Mouse (Mus musculus): ENCODE data around the gene Fam84b.

Fam84b gene

GRCm38 (mm10) chr15:60826226-60826625 lies 27.4 kb downstream of the Fam84b start:
- DNase-seq: no peak

- peak; percentile 96 to 98 for DNase-seq
Measured at GRCm38 (mm10) chr15:60824751-60825227, 28.8 kb downstream of the Fam84b start.

GRCm38 (mm10) chr15:60823870-60824709 lies 29.5 kb downstream of the Fam84b start:
- peak; percentile 73 to 86 for DNase-seq

- DNase-seq: peak in 1 of 2 experiments; percentile 46
Measured at GRCm38 (mm10) chr15:60823620-60823869, 30.0 kb downstream of the Fam84b start.

GRCm38 (mm10) chr15:60822803-60823619 lies 30.6 kb downstream of the Fam84b start:
- DNase-seq: peak; percentile 82 to 92

- peak; percentile 71 to 88 for DNase-seq
Measured at GRCm38 (mm10) chr15:60822101-60822802, 31.3 kb downstream of the Fam84b start.

- DNase-seq: no peak
Measured at GRCm38 (mm10) chr15:60818500-60818899, 35.1 kb downstream of the Fam84b start.

- DNase-seq: no peak
Measured at GRCm38 (mm10) chr15:60816478-60816877, 37.1 kb downstream of the Fam84b start.

GRCm38 (mm10) chr15:60814542-60814941 lies 39.0 kb downstream of the Fam84b start:
- DNase-seq: no peak

- peak; percentile 35 to 46 for DNase-seq
Measured at GRCm38 (mm10) chr15:60793041-60793673, 60.4 kb downstream of the Fam84b start.

GRCm38 (mm10) chr15:60789084-60789483 lies 64.5 kb downstream of the Fam84b start:
- no peak for DNase-seq

- no peak for DNase-seq
Measured at GRCm38 (mm10) chr15:60783761-60784160, 69.8 kb downstream of the Fam84b start.

- DNase-seq: no peak
Measured at GRCm38 (mm10) chr15:60779531-60779973, 74.0 kb downstream of the Fam84b start.

GRCm38 (mm10) chr15:60779063-60779462 lies 74.5 kb downstream of the Fam84b start:
- no peak for DNase-seq

Measured in kidney, postnatal 25 days (tissue).